Mouse (Mus musculus) kidney, adult 10 weeks (tissue): ENCODE measurements around the gene Ddo. TPM values are rescaled to one million over a fixed set of nuclear protein-coding genes. Genes with fewer than 3 reads are reported as not detected.

Source experiments
- polyA plus RNA-seq: library from polyadenylated mRNA; stranded (reverse); fragments of 350-450 nt; fragmentation: Illumina TruSeq; extraction: RNeasy Lipid Tissue Mini Kit (QIAGEN cat#74804); gene quantifications from one replicate; pipeline ENCODE4 v1.2.3, GENCODE M21; 2014; ENCODE audit warnings: low read depth, low replicate concordance

Gene Ddo
- polyA plus RNA-seq: 45.9 TPM

DNA sequence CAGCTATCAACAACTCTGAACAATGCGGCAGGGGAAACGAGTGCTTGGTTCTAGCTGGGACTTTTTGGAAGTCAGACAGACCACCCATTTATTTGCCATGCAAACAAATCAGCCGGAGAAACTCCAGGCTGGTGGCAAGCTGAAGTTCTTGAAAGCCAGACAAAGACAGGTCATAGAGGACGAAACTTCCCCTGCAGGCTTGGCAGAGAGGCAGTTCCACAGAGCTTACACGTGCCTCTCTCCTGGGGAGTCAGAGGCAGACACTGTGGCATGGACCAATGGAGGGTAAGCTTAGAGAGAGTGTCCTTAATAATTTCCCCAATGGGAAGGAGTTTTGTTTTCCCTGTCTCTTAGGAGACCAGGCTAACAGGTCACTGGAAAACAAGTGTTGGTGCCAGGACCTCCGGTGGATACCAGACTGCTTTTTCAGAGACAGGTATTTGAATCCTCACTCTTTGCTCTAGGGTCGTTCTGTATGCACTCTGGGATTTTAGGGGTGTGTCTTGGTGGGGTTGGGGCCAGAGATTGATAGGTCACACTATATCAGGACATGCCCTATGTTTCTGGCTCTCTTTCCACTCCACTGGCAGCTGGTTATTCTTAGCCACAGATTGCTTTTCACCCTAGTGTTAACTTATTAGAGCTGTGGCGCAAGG is at the start of gene Ddo:
TSS of gene Ddo (plus strand) at position 356 of the 656 bp plus-strand sequence.

DNA sequence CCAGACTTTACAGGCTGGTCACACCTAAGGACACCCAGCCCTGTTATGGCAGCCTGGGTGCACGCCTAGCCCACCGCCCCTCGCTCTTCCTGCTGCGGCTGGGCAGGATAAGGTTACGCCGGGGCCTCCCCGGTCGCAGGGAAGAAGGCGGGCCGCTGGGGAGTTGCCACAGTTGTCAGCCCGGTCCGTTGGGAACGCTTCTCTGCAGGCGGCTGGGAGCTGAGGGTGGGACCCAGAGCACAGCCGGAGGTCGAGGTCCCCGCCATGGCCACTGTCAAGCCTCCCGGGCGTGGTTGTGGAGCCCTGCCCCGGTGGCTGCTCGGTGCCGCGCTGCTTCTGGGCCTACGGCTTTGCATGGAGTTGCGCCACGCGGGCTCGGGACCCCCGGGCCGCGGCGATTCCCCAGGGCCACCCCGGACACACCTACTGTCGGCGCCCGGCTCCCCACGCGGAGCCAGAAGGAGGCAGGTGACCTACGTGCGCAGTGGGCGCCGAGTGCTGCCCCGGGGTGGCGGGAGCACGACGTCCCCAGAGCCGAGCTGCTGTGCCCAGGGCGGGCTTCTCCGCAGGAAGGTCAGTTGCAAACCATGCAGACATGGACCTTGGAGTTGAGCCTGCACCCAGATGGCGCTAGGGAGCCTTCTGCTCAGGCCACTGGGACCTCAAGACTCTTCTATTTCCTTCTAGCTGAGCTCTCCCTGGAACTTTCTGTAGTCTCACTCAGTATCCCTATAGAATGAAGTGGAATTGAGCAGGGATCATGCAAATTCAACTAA is 53.5 kb downstream of the Ddo start, which contains the start of gene Mettl24:
TSS of gene Mettl24 (plus strand) at position 191 of the 776 bp plus-strand sequence.

Other genes with a start within 250 kb of the Ddo start
- gene Slc22a16, start 59.7 kb upstream of the Ddo start, polyA plus RNA-seq: not detected
- gene Mettl24, start 53.3 kb downstream of the Ddo start, polyA plus RNA-seq: not detected